Mouse (Mus musculus) cerebellum, adult (tissue): ENCODE measurements around the gene Inpp4b.
A peak's percentile ranks its signal among the peaks of the same experiment; 100 is the strongest.

Experiments
- ATAC-seq: cut with Nextera tagmentation; 2 replicates; pipeline ENCODE4 v1.9.2; 2017; ENCODE audit warnings: mild to moderate bottlenecking, moderate library complexity, mixed read lengths; ENCODE audit not compliant: insufficient number of reproducible peaks, low FRiP score, low TSS enrichment

The Inpp4b gene

DNA sequence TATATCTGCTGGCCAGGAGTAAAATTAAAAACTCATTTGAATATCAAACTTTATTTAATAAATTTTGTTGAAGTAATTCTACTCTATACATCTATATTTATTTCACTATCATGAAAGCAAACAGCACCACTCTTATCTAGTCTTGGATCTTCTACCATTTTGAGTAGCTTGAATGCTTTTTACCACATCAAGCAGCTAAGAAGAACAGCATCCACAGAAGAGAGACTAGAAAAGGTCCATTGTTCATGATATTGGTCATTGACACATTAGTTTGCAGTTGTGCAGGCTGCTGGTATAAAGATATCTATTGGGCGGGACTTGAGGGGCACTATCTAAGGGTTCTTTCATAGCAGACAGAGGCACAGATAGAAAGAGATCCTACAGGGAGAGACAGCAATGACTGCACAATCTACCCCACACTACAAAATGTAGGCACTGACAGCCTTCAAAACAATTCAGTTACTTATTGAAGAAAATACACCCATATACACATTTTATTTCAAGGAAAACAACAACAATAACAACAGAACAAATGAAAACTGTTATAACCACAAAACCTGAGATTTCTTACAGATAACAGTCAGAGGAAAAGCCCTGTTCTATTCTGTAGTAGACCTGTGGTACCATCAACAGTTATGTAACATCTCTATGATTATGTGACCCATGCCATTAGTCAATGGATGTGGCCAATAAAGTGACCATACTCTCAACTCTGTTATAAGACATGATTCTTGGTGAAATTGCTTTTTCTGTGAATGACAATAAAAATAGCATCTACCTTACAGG lies 230.2 kb downstream of the Inpp4b start:
- no peak for ATAC-seq

GRCm38 (mm10) chr8:81575268-81575917 lies 233.0 kb downstream of the Inpp4b start:
- ATAC-seq: no peak

GRCm38 (mm10) chr8:81578951-81579350 lies 236.6 kb downstream of the Inpp4b start:
- no peak for ATAC-seq

DNA sequence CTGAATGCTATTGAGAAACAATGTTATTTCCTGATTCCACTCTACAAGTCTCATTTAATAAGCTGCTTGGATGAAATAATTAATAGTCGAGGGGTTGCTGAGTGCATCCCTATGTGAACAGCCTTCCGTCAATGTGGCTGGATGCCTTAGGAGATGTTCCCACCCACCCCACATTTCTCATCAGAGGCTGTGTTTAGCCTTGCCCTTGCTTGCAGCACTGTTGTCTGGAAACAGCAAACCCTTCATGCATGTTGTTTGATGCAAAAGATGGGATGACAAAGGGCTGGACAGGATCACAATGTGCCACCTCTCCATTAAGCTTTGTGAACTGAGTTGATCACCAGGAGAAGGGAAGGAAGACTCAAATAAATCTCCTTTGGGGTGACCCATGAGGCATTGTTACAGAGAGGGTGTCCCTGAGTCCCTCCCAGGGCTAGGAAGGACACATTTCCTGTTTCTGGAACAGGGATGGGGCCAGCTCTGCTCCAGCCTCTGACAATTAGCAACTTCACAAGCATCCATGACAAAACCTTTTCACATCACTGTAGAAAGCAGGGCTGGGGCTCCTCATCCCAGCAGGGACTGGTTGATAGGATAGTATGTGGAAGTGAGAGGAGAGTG lies 239.6 kb downstream of the Inpp4b start:
- 0 out of 2 replicates have a peak, but pooled peaks have one; percentile 12 for ATAC-seq

- ATAC-seq: no peak
Measured at GRCm38 (mm10) chr8:81582906-81583305, 240.6 kb downstream of the Inpp4b start.

DNA sequence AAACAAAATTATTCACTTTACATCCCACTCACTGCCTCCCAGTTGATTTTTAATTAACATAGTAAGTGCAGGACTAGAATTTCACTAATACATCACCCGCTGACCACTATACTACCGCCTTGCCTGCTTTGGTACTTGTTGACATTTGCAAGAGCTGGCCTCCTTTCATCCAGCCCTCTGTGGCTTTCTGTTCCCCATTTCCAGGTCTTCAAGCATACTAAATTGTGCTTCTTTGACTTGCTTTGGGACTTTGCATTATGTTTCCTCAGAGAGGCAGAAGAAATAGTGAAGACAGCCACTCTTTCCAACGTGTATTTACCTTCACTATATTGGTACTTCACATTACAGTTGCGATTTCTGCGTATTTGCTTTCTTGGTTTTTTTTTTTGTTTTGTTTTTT lies 244.4 kb downstream of the Inpp4b start:
- ATAC-seq: no peak

GRCm38 (mm10) chr8:81594134-81594714 lies 251.9 kb downstream of the Inpp4b start:
- no peak for ATAC-seq

- no peak for ATAC-seq
Measured at GRCm38 (mm10) chr8:81599209-81599608, 256.9 kb downstream of the Inpp4b start.

DNA sequence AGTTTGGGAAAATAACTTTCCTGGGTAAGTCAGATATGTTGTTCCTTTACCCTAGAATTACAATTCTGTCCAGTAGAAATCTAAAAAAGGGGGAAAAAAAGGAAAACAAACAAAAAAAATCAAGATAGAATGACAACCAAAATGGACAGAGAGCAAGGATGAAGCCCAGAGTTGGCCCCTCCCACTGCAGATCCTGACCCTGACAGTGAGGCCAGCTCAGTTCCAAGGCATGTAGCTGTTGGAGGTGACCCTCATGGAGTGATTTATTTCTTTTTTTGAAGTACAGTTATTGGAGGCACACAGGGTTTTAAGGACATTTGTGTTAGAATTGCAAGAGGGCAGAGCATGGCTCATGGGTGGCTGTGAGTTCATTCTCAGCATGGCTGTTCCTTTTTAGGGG lies 258.8 kb downstream of the Inpp4b start:
- no peak for ATAC-seq

GRCm38 (mm10) chr8:81608082-81608481 lies 265.7 kb downstream of the Inpp4b start:
- ATAC-seq: no peak

DNA sequence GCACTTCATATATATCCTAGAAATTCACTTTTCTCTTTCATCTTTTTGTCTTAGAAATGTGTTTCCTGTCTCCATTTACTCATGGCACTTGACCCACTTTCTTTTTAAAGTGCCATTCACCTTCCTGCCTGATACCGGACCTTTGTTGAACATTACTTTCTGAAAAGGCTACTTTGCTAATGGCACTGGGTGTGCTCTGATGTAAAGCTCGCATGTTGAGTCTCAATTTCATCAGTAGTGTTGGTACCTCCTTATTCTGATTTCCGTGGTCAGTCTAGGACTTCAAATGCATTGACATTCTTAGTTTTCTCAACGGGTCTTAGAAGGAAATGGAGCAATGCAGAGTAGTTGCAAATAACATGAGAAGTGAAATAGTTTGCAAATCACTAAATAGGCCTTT lies 266.7 kb downstream of the Inpp4b start:
- ATAC-seq: no peak

DNA sequence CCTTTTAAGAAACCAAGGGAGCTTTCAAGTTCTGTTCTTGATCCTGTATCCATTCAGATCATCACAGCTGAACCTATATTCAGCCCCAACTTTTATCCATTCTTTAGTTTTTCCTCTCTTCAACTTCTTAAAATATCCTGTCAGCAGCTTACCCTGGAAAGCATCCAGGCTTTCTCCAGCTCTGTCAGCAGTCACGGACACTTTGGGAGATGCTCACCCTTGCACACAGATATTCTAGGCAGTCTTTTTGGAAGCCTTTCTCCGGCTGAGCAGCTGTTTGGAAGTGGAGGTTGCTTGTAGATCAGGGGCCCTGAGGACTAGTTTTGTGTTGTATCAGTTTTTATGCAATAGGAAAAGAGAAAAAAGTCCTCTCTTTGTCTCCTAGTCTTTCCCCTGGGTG lies 270.3 kb downstream of the Inpp4b start:
- ATAC-seq: no peak

DNA sequence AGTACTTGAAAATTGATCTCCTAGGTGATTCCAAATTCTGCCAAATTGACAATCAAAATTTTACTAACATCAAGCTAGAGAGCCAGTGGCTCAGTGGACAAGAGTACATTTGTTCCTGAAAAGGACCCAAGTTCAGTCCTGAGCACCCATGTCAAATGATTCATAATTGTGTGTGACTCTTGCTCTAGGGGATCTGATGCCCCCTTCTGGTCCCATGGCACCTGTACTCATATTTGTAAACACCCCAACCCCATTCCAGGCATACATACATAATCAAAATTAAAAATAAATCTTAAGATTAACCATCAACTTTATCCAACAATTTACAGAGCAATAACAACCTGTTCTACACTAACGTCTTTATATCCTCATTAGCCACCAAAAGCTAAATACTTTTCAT lies 271.8 kb downstream of the Inpp4b start:
- ATAC-seq: no peak

GRCm38 (mm10) chr8:81614605-81615004 lies 272.2 kb downstream of the Inpp4b start:
- ATAC-seq: no peak

GRCm38 (mm10) chr8:81615552-81615951 lies 273.2 kb downstream of the Inpp4b start:
- no peak for ATAC-seq

DNA sequence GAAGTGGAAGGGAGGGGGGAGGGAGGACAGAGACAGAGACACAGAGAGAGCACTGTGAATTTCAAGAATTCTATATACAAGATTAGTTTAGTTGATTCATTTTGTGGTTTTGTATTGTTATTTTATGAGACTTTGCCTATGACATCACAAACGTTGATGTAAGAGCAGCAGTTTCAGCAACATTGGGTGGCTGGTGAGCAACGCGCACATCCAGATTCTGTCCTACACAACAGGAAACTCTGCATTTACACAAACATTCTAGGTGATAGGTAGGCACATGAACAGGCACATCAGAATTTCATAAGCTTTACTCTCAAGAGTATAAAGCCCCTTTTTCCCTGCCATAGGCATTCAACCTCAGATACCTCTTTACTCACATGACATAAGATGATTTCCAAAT lies 276.6 kb downstream of the Inpp4b start:
- ATAC-seq: no peak

DNA sequence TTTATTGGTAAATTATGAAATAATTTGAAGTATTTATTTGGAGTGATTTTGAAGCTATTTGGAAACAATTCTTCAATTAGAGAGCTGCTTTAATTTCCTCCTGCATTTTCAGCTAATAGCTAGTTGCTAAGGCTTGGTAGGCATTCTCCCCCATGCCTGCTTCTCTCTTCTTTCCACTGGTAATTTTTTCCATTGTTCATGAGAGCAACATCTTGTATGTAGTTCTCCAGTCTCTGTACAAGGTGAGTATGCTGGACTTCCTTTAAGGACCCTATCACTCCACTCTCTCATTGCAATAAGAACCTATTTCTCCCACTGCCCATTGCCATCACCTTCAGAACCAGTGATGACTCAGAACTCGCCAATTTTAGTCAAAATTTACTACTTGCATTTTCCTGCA lies 292.7 kb downstream of the Inpp4b start:
- no peak for ATAC-seq

GRCm38 (mm10) chr8:81635912-81636583 lies 293.7 kb downstream of the Inpp4b start:
- no peak for ATAC-seq

DNA sequence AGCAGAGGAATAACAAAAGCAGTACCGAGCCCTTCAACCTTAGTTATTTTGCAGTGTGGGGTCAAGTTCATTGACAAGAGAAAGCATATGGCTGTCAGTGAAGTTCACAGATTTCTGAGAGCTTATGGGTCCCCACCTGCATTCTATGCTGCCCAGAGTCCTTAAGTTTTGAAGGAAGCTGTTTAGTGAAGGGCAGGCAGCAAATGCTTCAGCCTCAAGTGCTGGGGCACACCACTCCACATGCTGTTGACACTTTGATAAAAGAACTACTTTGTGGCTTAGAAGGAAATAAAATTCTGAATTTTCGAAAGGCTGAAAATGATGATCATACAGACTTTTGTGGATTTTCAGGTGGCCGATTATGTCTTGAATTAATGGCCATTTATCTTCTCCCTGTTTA lies 296.1 kb downstream of the Inpp4b start:
- no peak for ATAC-seq

GRCm38 (mm10) chr8:81639820-81640219 lies 297.5 kb downstream of the Inpp4b start:
- no peak for ATAC-seq

GRCm38 (mm10) chr8:81643030-81643429 lies 300.7 kb downstream of the Inpp4b start:
- ATAC-seq: no peak
